In the genomic region with DNA sequence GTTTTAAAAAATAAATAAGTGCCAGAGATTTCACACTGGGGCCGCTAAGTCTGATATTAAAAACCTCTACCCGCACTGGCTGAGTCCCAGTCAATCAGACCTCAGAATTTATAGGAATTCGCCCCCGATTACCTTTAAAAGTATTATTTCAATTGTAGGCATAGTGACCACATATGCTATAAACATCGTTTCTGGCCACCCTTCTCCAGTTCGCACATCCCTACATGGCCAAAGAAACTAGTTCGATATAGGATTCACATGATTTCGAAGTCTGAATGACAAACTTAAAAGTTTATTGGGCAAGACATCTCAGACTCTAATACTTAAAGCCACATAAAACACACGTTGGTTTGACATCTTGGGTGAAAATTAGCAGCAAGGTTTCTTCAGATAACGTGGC, we compare ENCODE assay signal across 8 mouse cellular contexts. TPM values are rescaled to one million over a fixed set of nuclear protein-coding genes. Genes with fewer than 3 reads are reported as not detected.
DNase-seq lines count a peak whose midpoint lies in the region; ATAC-seq lines count a peak whose summit lies in the region.

No protein-coding gene starts in this region.

- 6% methylated on average over 10 of the region's 10 CpGs for WGBS in heart, embryonic 14.5 days
- 3% methylated on average over 10 of the region's 10 CpGs for WGBS in forebrain, embryonic 11.5 days
- WGBS in intestine, embryonic 16.5 days: 8% methylated on average over 10 of the region's 10 CpGs
- WGBS in midbrain, embryonic 16.5 days: 6% methylated on average over 10 of the region's 10 CpGs

- intact Hi-C loops in heart, postnatal 25 days (cut with DNase I): loop anchor here (5.0 kb wide), 1 partner anchor 44 kb away; no protein-coding TSS in a partner anchor
- intact Hi-C loops in left cerebral cortex, postnatal 14 days (cut with DNase I): no loop called here

- H3K4me1 ChIP-seq in heart, embryonic 14.5 days (ENCODE audit: control insufficient read depth in 2 of 2, insufficient read depth in 2 of 2, low read length in 2 of 2): peaks cover 10 to 46% of the 10 kb centered on the region in 2 experiments; a peak in 3 of 4 replicates
- H3K4me1 ChIP-seq in forebrain, embryonic 11.5 days (replicated peaks; ENCODE audit: control insufficient read depth, insufficient read depth, low read length): peaks cover 16% of the 10 kb centered on the region
- peaks cover 42% of the 10 kb centered on the region for H3K4me1 ChIP-seq in intestine, embryonic 16.5 days (ENCODE audit: control insufficient read depth, insufficient read depth, low read length)
- peaks cover 38% of the 10 kb centered on the region for H3K4me1 ChIP-seq in midbrain, embryonic 16.5 days (ENCODE audit: control insufficient read depth, insufficient read depth, low read length)

- peak overlapping the region; percentile 41 to 83 for H3K4me3 ChIP-seq in heart, embryonic 14.5 days (ENCODE audit: control insufficient read depth in 1 of 2, insufficient read depth in 1 of 2, low read depth in 1 of 2, low read length in 2 of 2)
- peak overlapping the region; percentile 62 for H3K4me3 ChIP-seq in forebrain, embryonic 11.5 days (ENCODE audit: low read depth, low read length)
- H3K4me3 ChIP-seq in intestine, embryonic 16.5 days (ENCODE audit: low read length): peak overlapping the region; percentile 64; the same call in 1 of the 2 replicates
- H3K4me3 ChIP-seq in midbrain, embryonic 16.5 days (ENCODE audit: low read depth, low read length): peak overlapping the region; percentile 69

- H3K36me3 ChIP-seq in heart, embryonic 14.5 days (ENCODE audit: control insufficient read depth, insufficient read depth, low read length): no peaks in the 10 kb centered on the region
- no peaks in the 10 kb centered on the region for H3K36me3 ChIP-seq in forebrain, embryonic 11.5 days (ENCODE audit: control insufficient read depth, insufficient read depth, low read length)
- no peaks in the 10 kb centered on the region for H3K36me3 ChIP-seq in intestine, embryonic 16.5 days (ENCODE audit: control insufficient read depth, insufficient read depth, low read length)
- no peaks in the 10 kb centered on the region for H3K36me3 ChIP-seq in midbrain, embryonic 16.5 days (ENCODE audit: control insufficient read depth, insufficient read depth, low read length)

- H3K4me2 ChIP-seq in heart, embryonic 14.5 days (ENCODE audit: low read length): peak overlapping the region; percentile 95
- peak overlapping the region; percentile 95 for H3K4me2 ChIP-seq in forebrain, embryonic 11.5 days (ENCODE audit: low read depth, low read length, severe bottlenecking)
- peak overlapping the region; percentile 86 for H3K4me2 ChIP-seq in intestine, embryonic 16.5 days (ENCODE audit: low read depth, low read length)
- peak overlapping the region; percentile 98 for H3K4me2 ChIP-seq in midbrain, embryonic 16.5 days (ENCODE audit: low read length)

- no peak for DNase-seq in heart, postnatal 25 days (ENCODE audit: low spot score)
- DNase-seq in forebrain, embryonic 11.5 days (ENCODE audit: low spot score): no peak
- no peak for DNase-seq in left cerebral cortex, postnatal 14 days (ENCODE audit: low spot score in 2 of 2)
- no peak for DNase-seq in cerebellum, adult 11 months
- DNase-seq in thymus, postnatal 10 days (ENCODE audit: low spot score in 2 of 2): no peak

- peak overlapping the region; percentile 96 for H3K9ac ChIP-seq in heart, embryonic 14.5 days (ENCODE audit: low read length)
- H3K9ac ChIP-seq in forebrain, embryonic 11.5 days (ENCODE audit: low read length): no peak overlapping the region
- H3K9ac ChIP-seq in intestine, embryonic 16.5 days (ENCODE audit: low read depth, low read length): no peak overlapping the region
- peak overlapping the region; percentile 70 for H3K9ac ChIP-seq in midbrain, embryonic 16.5 days (ENCODE audit: low read depth, low read length)

- H3K27ac ChIP-seq in heart, embryonic 14.5 days (replicated peaks in 1 of 2; ENCODE audit: control insufficient read depth in 1 of 2, insufficient read depth in 1 of 2, low read depth in 2 of 2, low read length in 2 of 2): peak overlapping the region in 1 of 2 experiments; percentile 97; a peak in 2 of 4 replicates
- no peak overlapping the region for H3K27ac ChIP-seq in forebrain, embryonic 11.5 days (ENCODE audit: low read depth, low read length)
- no peak overlapping the region for H3K27ac ChIP-seq in intestine, embryonic 16.5 days (ENCODE audit: low read length)
- peak overlapping the region; percentile 77; the same call in 1 of the 2 replicates for H3K27ac ChIP-seq in midbrain, embryonic 16.5 days (ENCODE audit: low read length)

- no peak for ATAC-seq in heart, embryonic 14.5 days (ENCODE audit: insufficient number of reproducible peaks, insufficient read depth, low FRiP score, low read depth)
- no peak for ATAC-seq in forebrain, embryonic 11.5 days (replicated peaks; ENCODE audit: low FRiP score)
- no peak for ATAC-seq in intestine, embryonic 16.5 days
- ATAC-seq in midbrain, embryonic 16.5 days: no peak

- no peaks in the 10 kb centered on the region for H3K9me3 ChIP-seq in heart, embryonic 14.5 days (ENCODE audit: control insufficient read depth, low read length)
- no peaks in the 10 kb centered on the region for H3K9me3 ChIP-seq in forebrain, embryonic 11.5 days (ENCODE audit: control insufficient read depth, low read length)
- no peaks in the 10 kb centered on the region for H3K9me3 ChIP-seq in intestine, embryonic 16.5 days (ENCODE audit: control insufficient read depth, low read length)
- H3K9me3 ChIP-seq in midbrain, embryonic 16.5 days (replicated peaks; ENCODE audit: control insufficient read depth, low read length, poor library complexity, severe bottlenecking): no peaks in the 10 kb centered on the region

- H3K27me3 ChIP-seq in heart, embryonic 14.5 days (ENCODE audit: control insufficient read depth, insufficient read depth, low read length): peaks cover 4% of the 10 kb centered on the region
- H3K27me3 ChIP-seq in forebrain, embryonic 11.5 days (ENCODE audit: control insufficient read depth, insufficient read depth, low read length): peaks cover 39% of the 10 kb centered on the region
- H3K27me3 ChIP-seq in intestine, embryonic 16.5 days (replicated peaks; ENCODE audit: control insufficient read depth, insufficient read depth, low read length): peaks cover 53% of the 10 kb centered on the region
- H3K27me3 ChIP-seq in midbrain, embryonic 16.5 days (ENCODE audit: control insufficient read depth, insufficient read depth, low read depth, low read length): peaks cover 4% of the 10 kb centered on the region

RNA-seq across cellular contexts. Expression of a gene that starts 0.8 kb away (rescaled TPM):
- 21.0 and 21.7 TPM in 2 replicates for polyA plus RNA-seq in heart, embryonic 14.5 days (2014; fragmentation: Nextera tagmentation; extraction: Ambion mirVana)
- total RNA-seq in heart, postnatal 25 days (2021): 10 to 100 TPM; 48.8 to 48.9 TPM
- polyA plus RNA-seq in forebrain, embryonic 11.5 days (2014; fragmentation: Nextera tagmentation; extraction: Ambion mirVana): 7.6 and 8.5 TPM in 2 replicates
- polyA plus RNA-seq in intestine, embryonic 16.5 days (2015; fragmentation: Nextera tagmentation; extraction: Ambion mirVana): 1.8 TPM in 2 replicates
- 15.9 and 33.5 TPM in 2 replicates for polyA plus RNA-seq in midbrain, embryonic 16.5 days (2015; fragmentation: Nextera tagmentation; extraction: Ambion mirVana)
- total RNA-seq in left cerebral cortex, postnatal 14 days (2021): 10 to 100 TPM in 1 of 2 experiments, 1 to 10 TPM in 1; 8.0 to 12.4 TPM

Comparison
In these comparisons a context has a peak if more than half of its experiments do, and no peak if none do; other contexts are left out.
1. H3K9ac ChIP-seq: peak in heart, embryonic 14.5 days (single experiment) and midbrain, embryonic 16.5 days (single experiment); none in forebrain, embryonic 11.5 days (single experiment) and intestine, embryonic 16.5 days (single experiment).
2. Peak in every context shown above with its lines, with median percentiles within 50 percentile points of each other: H3K4me2 ChIP-seq and H3K4me3 ChIP-seq.